Mouse (Mus musculus) ovary, adult 18-20 months (tissue): ENCODE measurements around the gene Sh3bp4.

ENCODE experiments used
- DNase-seq: peaks from one replicate; pipeline ENCODE4 v3.0.0; 2022; ENCODE audit warnings: low spot score, mixed read lengths

Gene Sh3bp4

GRCm38 (mm10) chr1:89094416-89094815 lies 24.2 kb downstream of the Sh3bp4 start:
- no peak for DNase-seq

- DNase-seq, result no peak
Observed at GRCm38 (mm10) chr1:89095642-89096424, 25.6 kb downstream of the Sh3bp4 start.

- DNase-seq, result no peak
Observed at GRCm38 (mm10) chr1:89102231-89103003, 32.2 kb downstream of the Sh3bp4 start.

GRCm38 (mm10) chr1:89103004-89103263 lies 32.7 kb downstream of the Sh3bp4 start:
- no peak for DNase-seq

- no peak for DNase-seq
Observed at GRCm38 (mm10) chr1:89103505-89103904, 33.3 kb downstream of the Sh3bp4 start.

- DNase-seq, result peak; percentile 46
Observed at GRCm38 (mm10) chr1:89104066-89104765, 34.0 kb downstream of the Sh3bp4 start.

- DNase-seq, result no peak
Observed at GRCm38 (mm10) chr1:89105891-89106830, 35.9 kb downstream of the Sh3bp4 start.

- DNase-seq, result no peak
Observed at GRCm38 (mm10) chr1:89107466-89107865, 37.3 kb downstream of the Sh3bp4 start.

- no peak for DNase-seq
Observed at GRCm38 (mm10) chr1:89108340-89108896, 38.2 kb downstream of the Sh3bp4 start.

GRCm38 (mm10) chr1:89109767-89110166 lies 39.6 kb downstream of the Sh3bp4 start:
- no peak for DNase-seq

GRCm38 (mm10) chr1:89110767-89111534 lies 40.7 kb downstream of the Sh3bp4 start:
- DNase-seq, result no peak

- no peak for DNase-seq
Observed at GRCm38 (mm10) chr1:89112544-89112943, 42.3 kb downstream of the Sh3bp4 start.

GRCm38 (mm10) chr1:89113731-89114130 lies 43.5 kb downstream of the Sh3bp4 start:
- no peak for DNase-seq

- DNase-seq, result no peak
Observed at GRCm38 (mm10) chr1:89117062-89117461, 46.8 kb downstream of the Sh3bp4 start.

- DNase-seq, result no peak
Observed at GRCm38 (mm10) chr1:89118076-89118475, 47.9 kb downstream of the Sh3bp4 start.

- DNase-seq, result no peak
Observed at GRCm38 (mm10) chr1:89118836-89119235, 48.6 kb downstream of the Sh3bp4 start.

GRCm38 (mm10) chr1:89120290-89120689 lies 50.1 kb downstream of the Sh3bp4 start:
- no peak for DNase-seq

- DNase-seq, result no peak
Observed at GRCm38 (mm10) chr1:89121466-89121865, 51.3 kb downstream of the Sh3bp4 start.

GRCm38 (mm10) chr1:89122376-89122775 lies 52.2 kb downstream of the Sh3bp4 start:
- no peak for DNase-seq

- DNase-seq, result no peak
Observed at GRCm38 (mm10) chr1:89124076-89124475, 53.9 kb downstream of the Sh3bp4 start.

- no peak for DNase-seq
Observed at GRCm38 (mm10) chr1:89127163-89127562, 56.9 kb downstream of the Sh3bp4 start.
